31 mouse cellular contexts compared by ENCODE assay signal in the genomic region with DNA sequence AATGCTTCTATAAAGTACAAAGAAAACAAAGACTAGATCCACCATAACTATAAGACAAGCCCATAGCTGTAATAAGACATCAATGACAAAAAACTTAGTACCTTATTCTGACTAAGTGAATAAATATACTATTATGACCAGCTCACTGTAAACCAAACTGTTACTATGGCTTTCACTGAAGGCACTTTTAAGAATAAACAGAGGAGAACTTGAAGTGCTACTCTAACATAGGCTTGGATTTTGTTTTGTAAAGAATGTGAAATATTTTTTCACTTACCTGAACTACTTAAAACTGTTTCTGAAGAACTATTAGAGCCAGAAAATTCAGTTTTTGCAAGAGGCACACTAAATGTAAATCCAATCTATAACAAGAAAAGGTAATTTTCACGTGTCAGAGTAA.
"Had no signal": no experiment of that assay in that cellular context is flagged by ENCODE, and none has a peak within 500 bp of the region (broad histone marks: within the 10 kb centered on the region; RNA-seq: fewer than 3 reads in every experiment).

No protein-coding gene starts in this region.

- H3K4me1 ChIP-seq: limb, embryonic 10.5 days; limb, embryonic 12.5 days; limb, embryonic 13.5 days; limb, embryonic 15.5 days; liver, embryonic 12.5 days; liver, embryonic 13.5 days; liver, embryonic 15.5 days; midbrain, embryonic 10.5 days; midbrain, embryonic 12.5 days; midbrain, embryonic 15.5 days had no signal

- H3K9ac ChIP-seq: limb, embryonic 12.5 days; limb, embryonic 13.5 days; limb, embryonic 15.5 days; liver, embryonic 12.5 days; liver, embryonic 13.5 days; liver, embryonic 14.5 days; liver, embryonic 15.5 days; liver, postnatal 0 days; lung, embryonic 14.5 days; lung, embryonic 15.5 days; midbrain, embryonic 12.5 days; midbrain, embryonic 13.5 days; midbrain, embryonic 15.5 days; neural tube, embryonic 12.5 days had no signal

- H3K36me3 ChIP-seq: midbrain, embryonic 15.5 days had no signal

- ATAC-seq: liver, embryonic 12.5 days; liver, postnatal 0 days; midbrain, embryonic 13.5 days; midbrain, embryonic 15.5 days; midbrain, embryonic 16.5 days had no signal

- H3K9me3 ChIP-seq: limb, embryonic 10.5 days; limb, embryonic 12.5 days; limb, embryonic 13.5 days; limb, embryonic 15.5 days; liver, embryonic 12.5 days; liver, embryonic 13.5 days; liver, embryonic 15.5 days; lung, embryonic 15.5 days; megakaryocyte, embryonic 14.5 days; midbrain, embryonic 10.5 days; midbrain, embryonic 12.5 days; midbrain, embryonic 13.5 days; midbrain, embryonic 15.5 days; neural tube, embryonic 12.5 days had no signal

- DNase-seq: left cerebral cortex, postnatal 4 days; liver; liver, embryonic 13.5 days; liver, postnatal 0 days; lung, adult 18-20 months; lung, adult 2 months; lung, embryonic 14.5 days; lung, postnatal 10 days; lung, postnatal 36 days; lung, postnatal 4 days; midbrain, embryonic 14.5 days had no signal

- H3K27ac ChIP-seq: left cerebral cortex, adult 2 months; limb, embryonic 10.5 days; limb, embryonic 12.5 days; limb, embryonic 13.5 days; limb, embryonic 15.5 days; liver, embryonic 12.5 days; liver, embryonic 13.5 days; liver, embryonic 14.5 days; liver, embryonic 15.5 days; lung, embryonic 15.5 days; macrophage; midbrain, embryonic 10.5 days; midbrain, embryonic 12.5 days; midbrain, embryonic 13.5 days; midbrain, embryonic 15.5 days; neural tube, embryonic 12.5 days had no signal

- H3K27me3 ChIP-seq: limb, embryonic 12.5 days; limb, embryonic 13.5 days; limb, embryonic 15.5 days; liver, embryonic 12.5 days; liver, embryonic 13.5 days; liver, embryonic 15.5 days; lung, embryonic 15.5 days; megakaryocyte, embryonic 14.5 days; midbrain, embryonic 12.5 days; midbrain, embryonic 13.5 days; midbrain, embryonic 15.5 days; neural tube, embryonic 12.5 days had no signal

- H3K4me2 ChIP-seq: limb, embryonic 12.5 days; limb, embryonic 13.5 days; limb, embryonic 15.5 days; liver, embryonic 11.5 days; liver, embryonic 12.5 days; liver, embryonic 13.5 days; liver, embryonic 15.5 days; lung, embryonic 14.5 days; lung, embryonic 15.5 days; midbrain, embryonic 11.5 days; midbrain, embryonic 12.5 days; midbrain, embryonic 13.5 days; midbrain, embryonic 15.5 days; neural tube, embryonic 12.5 days had no signal

- H3K4me3 ChIP-seq: left cerebral cortex, adult 2 months; limb, embryonic 10.5 days; limb, embryonic 12.5 days; limb, embryonic 13.5 days; limb, embryonic 15.5 days; liver, embryonic 12.5 days; liver, embryonic 13.5 days; liver, embryonic 15.5 days; lung, embryonic 15.5 days; megakaryocyte, embryonic 14.5 days; midbrain, embryonic 10.5 days; midbrain, embryonic 12.5 days; midbrain, embryonic 13.5 days; midbrain, embryonic 15.5 days; myocyte; neural tube, embryonic 12.5 days had no signal
